8 mouse cellular contexts compared by ENCODE assay signal in genomic region chr4:133754871-133755765, GRCm38 (mm10). TPM values are rescaled to one million over a fixed set of nuclear protein-coding genes. Genes with fewer than 3 reads are reported as not detected.
DNase-seq lines count a peak whose midpoint lies in the region; ATAC-seq and TF ChIP-seq lines count a peak whose summit lies in the region.

No protein-coding gene starts in this region.

- H3K9ac ChIP-seq in liver, embryonic 12.5 days, result peak overlapping the region; percentile 100

- H3K4me1 ChIP-seq in heart, embryonic 10.5 days, result peaks cover 26% of the 10 kb centered on the region
- H3K4me1 ChIP-seq in forebrain, embryonic 10.5 days, result peaks cover 49% of the 10 kb centered on the region
- peaks cover 43% of the 10 kb centered on the region for H3K4me1 ChIP-seq in liver, embryonic 12.5 days

- H3K79me3 ChIP-seq in C2C12 (ENCODE audit: low read depth), result peaks cover 24% of the 10 kb centered on the region

- H3ac ChIP-seq in C2C12 (ENCODE audit: control insufficient read depth, insufficient read length, low read depth), result peak overlapping the region; percentile 51

- WGBS in heart, embryonic 10.5 days, result 7% methylated on average over 10 of the region's 10 CpGs
- 3% methylated on average over 10 of the region's 10 CpGs for WGBS in forebrain, embryonic 10.5 days
- 10% methylated on average over 10 of the region's 10 CpGs for WGBS in liver, embryonic 12.5 days (ENCODE audit: insufficient replicate concordance)

- peak overlapping the region; percentile 95 for H3K4me3 ChIP-seq in heart, embryonic 10.5 days
- peak overlapping the region; percentile 75 for H3K4me3 ChIP-seq in C2C12 (ENCODE audit: insufficient read depth, poor library complexity, severe bottlenecking)
- peak overlapping the region; percentile 100 for H3K4me3 ChIP-seq in forebrain, embryonic 10.5 days
- peak overlapping the region; percentile 99 for H3K4me3 ChIP-seq in liver, embryonic 12.5 days

- H3K36me3 ChIP-seq in heart, embryonic 10.5 days, result no peaks in the 10 kb centered on the region
- no peaks in the 10 kb centered on the region for H3K36me3 ChIP-seq in C2C12 (ENCODE audit: control insufficient read depth, insufficient read depth)
- H3K36me3 ChIP-seq in forebrain, embryonic 10.5 days (replicated peaks), result peaks cover 10% of the 10 kb centered on the region; the same call in 1 of the 2 replicates
- H3K36me3 ChIP-seq in liver, embryonic 12.5 days, result peaks cover 4% of the 10 kb centered on the region

- peak overlapping the region; percentile 100 for H3K27ac ChIP-seq in heart, embryonic 10.5 days
- H3K27ac ChIP-seq in forebrain, embryonic 10.5 days, result peak overlapping the region; percentile 100
- peak overlapping the region; percentile 100 for H3K27ac ChIP-seq in liver, embryonic 12.5 days

- DNase-seq in heart, embryonic 10.5 days (ENCODE audit: low spot score), result no peak
- DNase-seq in heart, postnatal 25 days (ENCODE audit: low spot score), result no peak
- DNase-seq in forebrain, embryonic 10.5 days (ENCODE audit: extremely low spot score, low spot score), result peak; percentile 34
- no peak for DNase-seq in left cerebral cortex, adult 9 months (ENCODE audit: low spot score in 2 of 2)
- no peak for DNase-seq in adrenal gland, postnatal 25 days
- DNase-seq in cerebellum, adult 11 months, result no peak

- peak overlapping the region; percentile 97 for H3K4me2 ChIP-seq in liver, embryonic 12.5 days

- ATAC-seq in liver, embryonic 12.5 days, result no peak

- intact Hi-C loops in heart, postnatal 25 days (cut with DNase I), result no loop called here

- no peaks in the 10 kb centered on the region for H3K9me3 ChIP-seq in heart, embryonic 10.5 days
- H3K9me3 ChIP-seq in forebrain, embryonic 10.5 days, result no peaks in the 10 kb centered on the region
- no peaks in the 10 kb centered on the region for H3K9me3 ChIP-seq in liver, embryonic 12.5 days (replicated peaks)

- peaks cover 44% of the 10 kb centered on the region for H3K79me2 ChIP-seq in C2C12 (ENCODE audit: control insufficient read depth, insufficient read depth)

- TF ChIP-seq CTCF in C2C12 (IDR thresholded peaks at IDR 0.05; ENCODE audit: control insufficient read depth, insufficient read depth, insufficient read length), result no peak

- no peaks in the 10 kb centered on the region for H3K27me3 ChIP-seq in heart, embryonic 10.5 days (ENCODE audit: insufficient read depth, poor library complexity, severe bottlenecking)
- no peaks in the 10 kb centered on the region for H3K27me3 ChIP-seq in C2C12 (ENCODE audit: control insufficient read depth, insufficient read depth, insufficient read length)
- no peaks in the 10 kb centered on the region for H3K27me3 ChIP-seq in forebrain, embryonic 10.5 days (ENCODE audit: poor library complexity, severe bottlenecking)
- no peaks in the 10 kb centered on the region for H3K27me3 ChIP-seq in liver, embryonic 12.5 days (replicated peaks)

TF ChIP-seq in C2C12, 6 proteins besides CTCF, POLR2A, EP300 and RAD21:
- TF ChIP-seq FOSL1 (IDR thresholded peaks at IDR 0.05; ENCODE audit: insufficient read depth, low read length, poor library complexity, severe bottlenecking) (no peak), MAX (IDR thresholded peaks at IDR 0.05) (no peak), USF1 (IDR thresholded peaks at IDR 0.05; ENCODE audit: low read depth) (no peak), MYOG (IDR thresholded peaks at IDR 0.05; ENCODE audit: control insufficient read depth, extremely low read depth, insufficient read length) (no peak), CEBPB (IDR thresholded peaks at IDR 0.05; ENCODE audit: low read depth) (no peak), MYOD1 (IDR thresholded peaks at IDR 0.05; ENCODE audit: control insufficient read depth, insufficient read length, low read depth) (no peak)

RNA-seq across cellular contexts. Expression of gene Arid1a, which starts 1.5 kb away (rescaled TPM):
- 23.8 and 31.5 TPM in 2 replicates for polyA plus RNA-seq in heart, embryonic 10.5 days (2016; fragmentation: Nextera tagmentation; extraction: Ambion mirVana)
- total RNA-seq in heart, postnatal 25 days (2021), result 10 to 100 TPM; 35.4 to 42.2 TPM
- polyA plus RNA-seq in C2C12 (2012; fragmentation: generic; extraction: Trizol), result 24.7 TPM
- 35.3 and 38.8 TPM in 2 replicates for polyA plus RNA-seq in forebrain, embryonic 10.5 days (2016; fragmentation: Nextera tagmentation; extraction: Ambion mirVana)
- 14.7 TPM in 2 replicates for polyA plus RNA-seq in liver, embryonic 12.5 days (2016; fragmentation: Nextera tagmentation; extraction: Ambion mirVana)
- total RNA-seq in adrenal gland, postnatal 25 days (2021), result 73.6 and 79.7 TPM in 2 replicates
